Mouse (Mus musculus): ENCODE measurements at regions not wholly inside any gene's neighbourhood (a gene's known extent, or its start where the extent isn't known, plus 50 kb on each side); places are given as distances from the start of the nearest gene placed in this dataset.
A peak's percentile ranks its signal among the peaks of the same experiment; 100 is the strongest.

DNA sequence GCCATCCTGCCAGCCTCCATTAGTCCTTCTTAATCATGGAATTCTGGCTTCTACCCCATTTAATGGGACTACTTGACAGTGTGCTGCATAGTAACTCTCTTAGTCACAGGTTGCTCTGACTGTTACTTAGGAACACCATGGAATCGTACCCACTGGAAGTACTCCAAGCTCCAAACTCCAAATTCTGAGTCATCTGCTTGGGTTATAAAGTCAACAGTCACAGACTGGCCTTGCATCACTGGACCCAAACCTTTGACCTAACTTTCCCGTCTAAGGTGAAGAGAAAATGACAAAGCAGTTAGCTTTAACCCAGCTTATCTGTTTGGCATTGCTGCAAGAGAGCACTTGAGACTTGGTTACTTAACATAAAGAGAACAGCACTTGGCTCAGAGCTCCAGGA lies 126.9 kb downstream of the Zfp365 start:
- Histone ChIP-seq H3K4me3 (ENCODE audit: low read length) (no peak overlapping the region), H3K9ac (replicated peaks; ENCODE audit: low read length) (no peak overlapping the region), H3K27me3 (ENCODE audit: insufficient read depth, low read length) (no peaks in the 10 kb centered on the region), H3K36me3 (ENCODE audit: insufficient read depth, low read length) (no peaks in the 10 kb centered on the region), H3K4me1 (ENCODE audit: insufficient read depth, low read length) (peaks cover 2% of the 10 kb centered on the region; the same call in 1 of the 2 replicates), H3K27ac (ENCODE audit: low read length) (no peak overlapping the region), H3K9me3 (ENCODE audit: low read length) (no peaks in the 10 kb centered on the region), H3K4me2 (replicated peaks; ENCODE audit: low read depth, low read length) (no peak overlapping the region)
- ATAC-seq (ENCODE audit: low FRiP score, low TSS enrichment), result no peak
- 75% methylated on average over 2 of the region's 2 CpGs for WGBS

DNA sequence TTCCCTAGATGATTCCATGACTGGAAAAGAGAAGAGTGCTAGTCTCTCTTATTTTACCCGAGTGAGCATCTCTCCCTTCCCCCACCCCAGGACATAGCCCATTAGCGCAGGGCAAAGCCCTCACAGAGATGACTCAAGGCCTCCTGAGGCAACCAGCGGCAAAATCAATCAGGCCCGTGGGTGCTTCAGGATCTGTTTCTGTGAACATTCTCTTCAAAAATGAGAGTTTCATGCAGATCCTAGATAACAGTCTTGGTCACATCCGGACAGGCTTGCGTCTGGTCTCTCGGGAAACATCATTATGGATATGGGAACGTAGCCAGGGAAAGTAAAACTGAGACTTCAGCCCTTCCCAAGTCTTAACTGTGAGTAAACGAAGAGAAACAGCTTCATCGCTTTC lies 134.1 kb downstream of the Zfp365 start:
- Histone ChIP-seq H3K9me3 (ENCODE audit: low read length) (no peaks in the 10 kb centered on the region), H3K4me1 (ENCODE audit: insufficient read depth, low read length) (no peaks in the 10 kb centered on the region), H3K4me2 (replicated peaks; ENCODE audit: low read depth, low read length) (no peak overlapping the region), H3K27me3 (ENCODE audit: insufficient read depth, low read length) (no peaks in the 10 kb centered on the region), H3K36me3 (ENCODE audit: insufficient read depth, low read length) (no peaks in the 10 kb centered on the region), H3K4me3 (ENCODE audit: low read length) (no peak overlapping the region), H3K27ac (ENCODE audit: low read length) (peak overlapping the region; percentile 77), H3K9ac (replicated peaks; ENCODE audit: low read length) (no peak overlapping the region)
- no peak for ATAC-seq (ENCODE audit: low FRiP score, low TSS enrichment)
- 78% methylated on average over 10 of the region's 10 CpGs for WGBS

- Histone ChIP-seq H3K4me1 (ENCODE audit: insufficient read depth, low read length) (no peaks in the 10 kb centered on the region), H3K4me2 (replicated peaks; ENCODE audit: low read depth, low read length) (no peak overlapping the region), H3K9ac (replicated peaks; ENCODE audit: low read length) (no peak overlapping the region), H3K4me3 (ENCODE audit: low read length) (no peak overlapping the region), H3K27ac (ENCODE audit: low read length) (peak overlapping the region; percentile 77), H3K36me3 (ENCODE audit: insufficient read depth, low read length) (no peaks in the 10 kb centered on the region), H3K9me3 (ENCODE audit: low read length) (no peaks in the 10 kb centered on the region), H3K27me3 (ENCODE audit: insufficient read depth, low read length) (no peaks in the 10 kb centered on the region)
- WGBS, result 85% methylated on average over 7 of the region's 7 CpGs
- ATAC-seq (ENCODE audit: low FRiP score, low TSS enrichment), result no peak
Measured at GRCm38 (mm10) chr10:67777721-67778120, 134.7 kb downstream of the Zfp365 start.

GRCm38 (mm10) chr10:67776851-67777250 lies 135.6 kb downstream of the Zfp365 start:
- Histone ChIP-seq H3K4me1 (ENCODE audit: insufficient read depth, low read length) (no peaks in the 10 kb centered on the region), H3K4me3 (ENCODE audit: low read length) (no peak overlapping the region), H3K9me3 (ENCODE audit: low read length) (no peaks in the 10 kb centered on the region), H3K9ac (replicated peaks; ENCODE audit: low read length) (no peak overlapping the region), H3K27ac (ENCODE audit: low read length) (no peak overlapping the region), H3K4me2 (replicated peaks; ENCODE audit: low read depth, low read length) (no peak overlapping the region), H3K36me3 (ENCODE audit: insufficient read depth, low read length) (no peaks in the 10 kb centered on the region), H3K27me3 (ENCODE audit: insufficient read depth, low read length) (no peaks in the 10 kb centered on the region)
- WGBS, result 82% methylated on average over 9 of the region's 9 CpGs
- ATAC-seq (ENCODE audit: low FRiP score, low TSS enrichment), result no peak

- H3K36me3 ChIP-seq (ENCODE audit: insufficient read depth, low read length), result no peaks in the 10 kb centered on the region
- WGBS, result 58% methylated on average over 8 of the region's 8 CpGs
Measured at GRCm38 (mm10) chr10:67771796-67772195, 140.7 kb downstream of the Zfp365 start.

DNA sequence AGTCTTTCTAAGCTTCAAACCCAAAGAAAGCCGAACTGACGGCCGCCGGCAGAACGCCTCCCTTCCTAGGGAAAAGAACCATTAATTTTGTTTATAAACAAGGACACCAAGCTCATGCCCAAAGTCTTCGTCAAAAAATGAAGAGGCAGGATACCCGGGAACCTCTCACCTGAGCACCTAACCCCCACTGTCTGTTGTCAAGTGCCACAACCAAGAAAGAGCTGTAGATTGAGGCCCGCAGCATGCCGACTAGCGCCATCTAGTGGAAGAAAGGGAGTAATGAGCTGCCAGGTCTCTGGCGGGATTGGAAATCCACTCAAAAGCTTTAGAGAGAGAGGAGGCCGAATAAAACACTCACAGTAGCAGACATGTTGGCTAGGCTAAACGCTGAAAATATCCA lies 146.4 kb downstream of the Zfp365 start:
- H3K36me3 ChIP-seq (ENCODE audit: insufficient read depth, low read length), result no peaks in the 10 kb centered on the region
- H3K27ac ChIP-seq (ENCODE audit: low read length), result no peak overlapping the region
- no peaks in the 10 kb centered on the region for H3K4me1 ChIP-seq (ENCODE audit: insufficient read depth, low read length)
- no peak overlapping the region for H3K9ac ChIP-seq (replicated peaks; ENCODE audit: low read length)
- no peak for ATAC-seq (ENCODE audit: low FRiP score, low TSS enrichment)
- H3K9me3 ChIP-seq (ENCODE audit: low read length), result no peaks in the 10 kb centered on the region
- H3K4me3 ChIP-seq (ENCODE audit: low read length), result no peak overlapping the region
- 41% methylated on average over 13 of the region's 13 CpGs for WGBS
- H3K4me2 ChIP-seq (replicated peaks; ENCODE audit: low read depth, low read length), result no peak overlapping the region
- H3K27me3 ChIP-seq (ENCODE audit: insufficient read depth, low read length), result no peaks in the 10 kb centered on the region

More at GRCm38 (mm10) chr10:67771796-67772195, 140.7 kb downstream of the Zfp365 start:
- H3K4me2 ChIP-seq (replicated peaks; ENCODE audit: low read depth, low read length), result no peak overlapping the region
- H3K9me3 ChIP-seq (ENCODE audit: low read length), result no peaks in the 10 kb centered on the region
- H3K4me3 ChIP-seq (ENCODE audit: low read length), result no peak overlapping the region
- H3K9ac ChIP-seq (replicated peaks; ENCODE audit: low read length), result no peak overlapping the region
- peak overlapping the region; percentile 42; the same call in 1 of the 2 replicates for H3K27ac ChIP-seq (ENCODE audit: low read length)
- no peaks in the 10 kb centered on the region for H3K27me3 ChIP-seq (ENCODE audit: insufficient read depth, low read length)
- ATAC-seq (ENCODE audit: low FRiP score, low TSS enrichment), result no peak
- H3K4me1 ChIP-seq (ENCODE audit: insufficient read depth, low read length), result no peaks in the 10 kb centered on the region

GRCm38 (mm10) chr10:67760424-67760823 lies 152.0 kb downstream of the Zfp365 start:
- Histone ChIP-seq H3K27me3 (ENCODE audit: insufficient read depth, low read length) (no peaks in the 10 kb centered on the region), H3K4me2 (replicated peaks; ENCODE audit: low read depth, low read length) (no peak overlapping the region), H3K27ac (ENCODE audit: low read length) (no peak overlapping the region), H3K36me3 (ENCODE audit: insufficient read depth, low read length) (no peaks in the 10 kb centered on the region), H3K9me3 (ENCODE audit: low read length) (no peaks in the 10 kb centered on the region), H3K4me1 (ENCODE audit: insufficient read depth, low read length) (peaks cover 14% of the 10 kb centered on the region), H3K9ac (replicated peaks; ENCODE audit: low read length) (no peak overlapping the region), H3K4me3 (ENCODE audit: low read length) (no peak overlapping the region)
- ATAC-seq (ENCODE audit: low FRiP score, low TSS enrichment), result no peak
- 39% methylated on average over 3 of the region's 3 CpGs for WGBS

DNA sequence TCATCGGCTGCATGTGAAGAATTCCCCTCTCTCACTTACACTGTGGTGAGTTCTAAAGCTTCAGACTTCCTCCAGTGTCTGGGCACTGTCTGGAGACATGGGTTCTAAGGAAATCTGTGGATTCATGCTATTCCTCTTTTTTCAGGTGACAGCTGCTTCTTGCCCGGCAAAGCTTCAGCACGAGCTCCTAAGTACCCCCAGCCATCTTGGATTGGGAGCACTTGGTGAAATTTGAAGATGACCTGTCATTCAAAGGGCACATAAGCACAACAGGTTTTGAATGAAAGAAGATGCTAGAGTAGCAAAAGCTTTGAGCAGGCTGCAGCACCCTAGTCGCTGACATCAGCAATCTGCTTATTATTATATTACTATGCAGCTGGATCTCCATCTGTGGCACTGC lies 164.3 kb downstream of the Zfp365 start:
- no peak for ATAC-seq (ENCODE audit: low FRiP score, low TSS enrichment)
- H3K27me3 ChIP-seq (ENCODE audit: insufficient read depth, low read length), result no peaks in the 10 kb centered on the region
- H3K4me1 ChIP-seq (ENCODE audit: insufficient read depth, low read length), result no peaks in the 10 kb centered on the region
- H3K4me2 ChIP-seq (replicated peaks; ENCODE audit: low read depth, low read length), result no peak overlapping the region
- no peaks in the 10 kb centered on the region for H3K36me3 ChIP-seq (ENCODE audit: insufficient read depth, low read length)
- no peak overlapping the region for H3K9ac ChIP-seq (replicated peaks; ENCODE audit: low read length)
- H3K27ac ChIP-seq (ENCODE audit: low read length), result no peak overlapping the region
- H3K9me3 ChIP-seq (ENCODE audit: low read length), result no peaks in the 10 kb centered on the region
- no peak overlapping the region for H3K4me3 ChIP-seq (ENCODE audit: low read length)
- WGBS, result 89% methylated on average over 4 of the region's 4 CpGs

GRCm38 (mm10) chr10:67747461-67747860 lies 165.0 kb downstream of the Zfp365 start:
- Histone ChIP-seq H3K4me1 (ENCODE audit: insufficient read depth, low read length) (no peaks in the 10 kb centered on the region), H3K4me2 (replicated peaks; ENCODE audit: low read depth, low read length) (no peak overlapping the region), H3K4me3 (ENCODE audit: low read length) (no peak overlapping the region), H3K27me3 (ENCODE audit: insufficient read depth, low read length) (no peaks in the 10 kb centered on the region), H3K9me3 (ENCODE audit: low read length) (no peaks in the 10 kb centered on the region), H3K36me3 (ENCODE audit: insufficient read depth, low read length) (no peaks in the 10 kb centered on the region), H3K27ac (ENCODE audit: low read length) (no peak overlapping the region), H3K9ac (replicated peaks; ENCODE audit: low read length) (no peak overlapping the region)
- ATAC-seq (ENCODE audit: low FRiP score, low TSS enrichment), result no peak
- WGBS, result 79% methylated on average over 3 of the region's 3 CpGs

GRCm38 (mm10) chr10:67746140-67746539 lies 166.3 kb downstream of the Zfp365 start:
- WGBS, result 73% methylated on average over 3 of the region's 3 CpGs
- no peak overlapping the region for H3K4me2 ChIP-seq (replicated peaks; ENCODE audit: low read depth, low read length)
- no peaks in the 10 kb centered on the region for H3K9me3 ChIP-seq (ENCODE audit: low read length)
- no peak overlapping the region for H3K27ac ChIP-seq (ENCODE audit: low read length)
- H3K27me3 ChIP-seq (ENCODE audit: insufficient read depth, low read length), result no peaks in the 10 kb centered on the region
- peaks cover 8% of the 10 kb centered on the region; the same call in 1 of the 2 replicates for H3K4me1 ChIP-seq (ENCODE audit: insufficient read depth, low read length)
- no peak overlapping the region for H3K4me3 ChIP-seq (ENCODE audit: low read length)
- peak; percentile 12; the same call in 1 of the 2 replicates for ATAC-seq (ENCODE audit: low FRiP score, low TSS enrichment)
- no peak overlapping the region for H3K9ac ChIP-seq (replicated peaks; ENCODE audit: low read length)
- no peaks in the 10 kb centered on the region for H3K36me3 ChIP-seq (ENCODE audit: insufficient read depth, low read length)
